Mouse (Mus musculus) kidney, adult 2 months (tissue): ENCODE results near the gene Paqr5. TPM values are rescaled to one million over a fixed set of nuclear protein-coding genes. Genes with fewer than 3 reads are reported as not detected.

Experiments
- DNase-seq: peaks from one replicate; pipeline ENCODE4 v3.0.0; 2021
- H3K27ac ChIP-seq: fragments of 200-500 bp; 2 replicates; pipeline ENCODE4 v1.5.1; 2012; ENCODE audit warnings: low read depth, low read length, control low read depth, inconsistent platforms; ENCODE audit not compliant: insufficient read depth
- H3K27me3 ChIP-seq: fragments of 200-500 bp; replicated peaks from 2 replicates; pipeline ENCODE4 v1.6.1; 2012; ENCODE audit warnings: mild to moderate bottlenecking, moderate library complexity, low read length, inconsistent platforms; ENCODE audit not compliant: control insufficient read depth, insufficient read depth
- H3K36me3 ChIP-seq: fragments of 200-500 bp; 2 replicates; pipeline ENCODE4 v1.6.1; 2012; ENCODE audit warnings: mild to moderate bottlenecking, moderate library complexity, low read length, inconsistent platforms; ENCODE audit not compliant: control insufficient read depth, insufficient read depth
- H3K4me1 ChIP-seq: fragments of 200-500 bp; 2 replicates; pipeline ENCODE4 v1.6.1; 2011; ENCODE audit warnings: low read length; ENCODE audit not compliant: control insufficient read depth, insufficient read depth
- H3K4me3 ChIP-seq: fragments of 200-500 bp; 2 replicates; pipeline ENCODE4 v1.5.1; 2011; ENCODE audit warnings: mild to moderate bottlenecking, low read depth, low read length, control low read depth; ENCODE audit not compliant: insufficient read depth
- CTCF ChIP-seq: fragments of 200-500 bp; conservative IDR thresholded peaks from 2 replicates; pipeline ENCODE4 v1.5.1; 2011; ENCODE audit warnings: low read depth, mild to moderate bottlenecking, control low read depth, low read length, moderate library complexity, mixed read lengths; ENCODE audit not compliant: insufficient read depth, insufficient read length
- POLR2A ChIP-seq: fragments of 200-500 bp; IDR thresholded peaks from one replicate; pipeline ENCODE4 v1.6.1; 2011; ENCODE audit warnings: low read depth, low read length, control low read depth
- WGBS: fragments of 180-500 bp; shearing (Covaris S2); methylation state at CpG from one replicate; pipeline ENCODE4 v1.1.7; 2018; 5-methylcytosine and 5-hydroxymethylcytosine counted together
- polyA plus RNA-seq: library from polyadenylated mRNA; depleted of rRNA; stranded (reverse); fragments of >200 nt; gene quantifications from 2 replicates; pipeline ENCODE4 v1.2.3, GENCODE M21; 2012

The Paqr5 gene
- polyA plus RNA-seq, 1 experiment = 315 TPM

GRCm38 (mm10) chr9:61971045-61971444 is 55.6 kb downstream of the Paqr5 start:
- no peaks in the 10 kb centered on the region for H3K27me3 ChIP-seq
- H3K4me3 ChIP-seq = no peak overlapping the region
- no peak for TF ChIP-seq CTCF
- no peak for TF ChIP-seq POLR2A
- WGBS = 46% methylated on average over 3 of the region's 3 CpGs
- no peak overlapping the region for H3K27ac ChIP-seq
- H3K36me3 ChIP-seq = no peaks in the 10 kb centered on the region
- no peaks in the 10 kb centered on the region for H3K4me1 ChIP-seq
- DNase-seq = no peak

DNA sequence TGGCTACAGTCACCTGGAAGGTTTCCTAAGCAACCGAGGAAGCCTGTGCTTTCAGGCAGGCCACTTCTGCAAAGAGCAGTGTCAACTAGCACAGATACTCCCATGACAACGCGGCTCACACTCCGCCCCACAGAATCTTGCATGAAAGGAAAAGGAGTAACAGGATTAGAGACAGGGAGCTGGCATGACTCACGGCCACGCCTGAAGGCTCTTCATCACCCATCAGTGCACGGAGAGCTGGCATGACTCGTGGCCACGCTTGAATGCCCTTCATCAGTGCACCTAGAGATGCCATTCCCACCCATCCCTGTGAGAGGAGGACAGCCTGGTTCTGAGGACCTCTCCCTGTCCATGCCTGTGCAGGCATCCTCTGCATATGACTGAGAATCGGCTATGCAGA is 59.3 kb downstream of the Paqr5 start:
- no peaks in the 10 kb centered on the region for H3K27me3 ChIP-seq
- DNase-seq = no peak
- H3K4me1 ChIP-seq = no peaks in the 10 kb centered on the region
- 36% methylated on average over 10 of the region's 10 CpGs for WGBS
- no peak overlapping the region for H3K4me3 ChIP-seq
- H3K36me3 ChIP-seq = no peaks in the 10 kb centered on the region
- TF ChIP-seq POLR2A (no peak), CTCF (no peak)
- H3K27ac ChIP-seq = no peak overlapping the region

GRCm38 (mm10) chr9:61965987-61966386 is 60.7 kb downstream of the Paqr5 start:
- DNase-seq = no peak
- Histone ChIP-seq H3K4me1 (0 out of 2 replicates have a peak, but pooled peaks cover 3% of the 10 kb centered on the region), H3K27me3 (no peaks in the 10 kb centered on the region), H3K27ac (no peak overlapping the region), H3K4me3 (no peak overlapping the region), H3K36me3 (no peaks in the 10 kb centered on the region)
- WGBS = 49% methylated on average over 7 of the region's 7 CpGs
- TF ChIP-seq CTCF (no peak), POLR2A (no peak)

GRCm38 (mm10) chr9:61965411-61965930 is 61.2 kb downstream of the Paqr5 start:
- H3K4me1 ChIP-seq = peaks cover 8% of the 10 kb centered on the region
- no peak overlapping the region for H3K4me3 ChIP-seq
- no peaks in the 10 kb centered on the region for H3K27me3 ChIP-seq
- no peak for TF ChIP-seq POLR2A
- peak; percentile 88 for TF ChIP-seq CTCF
- no peaks in the 10 kb centered on the region for H3K36me3 ChIP-seq
- WGBS = 40% methylated on average over 4 of the region's 4 CpGs
- peak; percentile 76 for DNase-seq
- H3K27ac ChIP-seq = no peak overlapping the region

DNA sequence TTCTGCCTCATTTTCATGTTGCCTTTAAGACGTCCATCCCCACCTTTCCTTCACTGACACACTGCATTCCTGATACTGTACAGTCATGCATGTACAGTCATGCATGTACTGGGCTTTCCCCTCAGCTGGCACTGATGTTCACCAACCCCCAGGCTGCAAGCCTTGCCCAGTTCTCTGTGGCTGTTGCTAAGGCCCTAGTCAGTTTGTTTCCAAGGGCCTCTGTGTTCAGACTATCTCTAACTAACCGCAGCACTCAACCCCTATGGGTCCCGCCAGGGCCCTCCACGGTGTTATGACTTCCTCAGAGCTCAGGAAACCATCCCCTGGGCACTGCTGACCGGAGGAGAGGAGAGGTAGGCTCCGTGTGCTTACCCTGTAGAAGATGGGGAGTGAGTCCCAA is 63.3 kb downstream of the Paqr5 start:
- peaks cover 9% of the 10 kb centered on the region for H3K4me1 ChIP-seq
- no peak for DNase-seq
- TF ChIP-seq CTCF (no peak), POLR2A (no peak)
- no peaks in the 10 kb centered on the region for H3K27me3 ChIP-seq
- 50% methylated on average over 6 of the region's 6 CpGs for WGBS
- no peak overlapping the region for H3K27ac ChIP-seq
- no peaks in the 10 kb centered on the region for H3K36me3 ChIP-seq
- no peak overlapping the region for H3K4me3 ChIP-seq

DNA sequence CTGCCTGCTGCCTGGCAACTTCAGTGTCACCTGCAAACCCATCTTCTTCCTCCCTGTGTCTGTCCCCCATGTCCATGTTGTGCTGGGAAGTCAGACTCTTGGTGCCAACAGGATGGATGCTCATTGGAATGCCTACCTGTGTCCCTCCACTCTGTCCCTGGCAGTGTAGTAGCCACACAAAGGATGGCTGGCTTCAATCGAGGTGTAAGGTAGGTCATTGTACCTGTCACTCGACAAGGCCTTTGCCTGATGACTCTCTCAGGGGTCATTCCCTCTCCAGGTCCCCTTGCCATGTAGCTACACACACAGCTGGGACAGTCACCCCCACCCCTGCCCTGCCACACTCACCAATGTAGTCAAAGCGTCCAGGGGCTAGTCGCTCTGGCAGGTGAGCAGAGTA is 65.5 kb downstream of the Paqr5 start:
- no peak for DNase-seq
- 81% methylated on average over 4 of the region's 4 CpGs for WGBS
- Histone ChIP-seq H3K27me3 (no peaks in the 10 kb centered on the region), H3K4me3 (no peak overlapping the region), H3K36me3 (no peaks in the 10 kb centered on the region), H3K27ac (no peak overlapping the region), H3K4me1 (peaks cover 9% of the 10 kb centered on the region)
- TF ChIP-seq POLR2A (no peak), CTCF (no peak)

DNA sequence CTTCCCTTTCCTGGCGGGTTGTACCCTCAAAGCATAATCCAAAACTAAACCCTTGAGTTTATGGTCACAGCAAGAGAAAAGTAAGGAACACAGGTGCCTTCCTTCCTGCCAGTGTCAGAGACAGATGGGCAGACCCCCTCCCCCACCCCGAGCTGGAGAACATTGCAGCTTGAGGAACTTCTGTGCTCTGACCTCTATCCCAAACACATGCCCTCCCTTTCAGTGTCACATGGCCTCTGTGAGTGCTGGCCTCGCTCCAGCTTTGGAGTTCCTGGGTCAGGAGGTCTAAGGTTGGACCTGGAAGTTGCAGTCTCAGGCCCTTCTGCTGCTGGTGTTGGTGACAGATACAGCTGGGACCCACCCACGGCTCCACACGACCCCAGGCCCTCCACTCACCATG is 65.9 kb downstream of the Paqr5 start:
- Histone ChIP-seq H3K36me3 (no peaks in the 10 kb centered on the region), H3K27me3 (no peaks in the 10 kb centered on the region), H3K4me3 (no peak overlapping the region), H3K4me1 (peaks cover 9% of the 10 kb centered on the region), H3K27ac (no peak overlapping the region)
- 27% methylated on average over 5 of the region's 5 CpGs for WGBS
- peak; percentile 83 for DNase-seq
- TF ChIP-seq POLR2A (no peak), CTCF (no peak)
